ENCODE assay signal across 7 mouse cellular contexts in genomic region chr4:35099210-35099864, GRCm38 (mm10). TPM values are rescaled to one million over a fixed set of nuclear protein-coding genes. Genes with fewer than 3 reads are reported as not detected.
A peak's percentile ranks its signal among the peaks of the same experiment; 100 is the strongest.
DNase-seq lines count a peak whose midpoint lies in the region; ATAC-seq and TF ChIP-seq lines count a peak whose summit lies in the region.

No protein-coding gene starts in this region.

- no peaks in the 10 kb centered on the region for H3K36me3 ChIP-seq in liver, adult 2 months (ENCODE audit: control insufficient read depth, insufficient read depth, low read length)
- no peaks in the 10 kb centered on the region for H3K36me3 ChIP-seq in embryonic facial prominence, embryonic 12.5 days
- H3K36me3 ChIP-seq in limb, embryonic 11.5 days (ENCODE audit: control insufficient read depth, insufficient read depth, low read length), result no peaks in the 10 kb centered on the region

- peak overlapping the region; percentile 62 for H3K27ac ChIP-seq in liver, adult 2 months (replicated peaks; ENCODE audit: insufficient read depth, low read depth, low read length)
- H3K27ac ChIP-seq in embryonic facial prominence, embryonic 12.5 days, result peak overlapping the region; percentile 60; the same call in 1 of the 2 replicates
- no peak overlapping the region for H3K27ac ChIP-seq in limb, embryonic 11.5 days (replicated peaks; ENCODE audit: low read depth, low read length)

- 23% methylated on average over 17 of the region's 17 CpGs for WGBS in liver, adult 2 months
- 15% methylated on average over 17 of the region's 17 CpGs for WGBS in embryonic facial prominence, embryonic 12.5 days
- 24% methylated on average over 17 of the region's 17 CpGs for WGBS in limb, embryonic 11.5 days

- TF ChIP-seq CTCF in liver, adult 2 months (IDR thresholded peaks at IDR 0.05; ENCODE audit: low read depth, low read length), result no peak

- DNase-seq in liver, adult 2 months (ENCODE audit: extremely low read depth, low read depth, low spot score), result no peak
- DNase-seq in liver, result no peak
- DNase-seq in limb, embryonic 11.5 days (ENCODE audit: low spot score), result peak; percentile 47
- peak; percentile 53 for DNase-seq in retina, embryonic 14.5 days (ENCODE audit: low spot score)
- DNase-seq in urinary bladder, adult 2 months (ENCODE audit: low spot score), result no peak
- no peak for DNase-seq in adrenal gland, postnatal 4 days (ENCODE audit: low spot score in 2 of 2)

- TF ChIP-seq POLR2A in liver, adult 2 months (IDR thresholded peaks at IDR 0.05; ENCODE audit: extremely low read depth, insufficient read depth, low read length), result no peak

- no peak for ATAC-seq in embryonic facial prominence, embryonic 12.5 days (ENCODE audit: insufficient number of reproducible peaks, insufficient read depth, low FRiP score, low TSS enrichment)
- ATAC-seq in limb, embryonic 11.5 days (ENCODE audit: insufficient number of reproducible peaks, low FRiP score, low TSS enrichment, low read depth), result peak; percentile 28; the same call in 1 of the 2 replicates

- peaks cover 28% of the 10 kb centered on the region for H3K79me2 ChIP-seq in liver, adult 2 months (ENCODE audit: control insufficient read depth, insufficient read depth, low read length)

- no peak overlapping the region for H3K4me3 ChIP-seq in liver, adult 2 months (ENCODE audit: insufficient read depth, low read depth, low read length)
- H3K4me3 ChIP-seq in embryonic facial prominence, embryonic 12.5 days, result peak overlapping the region; percentile 33
- H3K4me3 ChIP-seq in limb, embryonic 11.5 days (ENCODE audit: low read depth, low read length), result peak overlapping the region; percentile 24

- no peaks in the 10 kb centered on the region for H3K27me3 ChIP-seq in liver, adult 2 months (ENCODE audit: control insufficient read depth, insufficient read depth, low read length)
- no peaks in the 10 kb centered on the region for H3K27me3 ChIP-seq in embryonic facial prominence, embryonic 12.5 days
- no peaks in the 10 kb centered on the region for H3K27me3 ChIP-seq in limb, embryonic 11.5 days (ENCODE audit: control insufficient read depth, insufficient read depth, low read length)

- H3K4me2 ChIP-seq in embryonic facial prominence, embryonic 12.5 days (replicated peaks), result peak overlapping the region; percentile 51
- H3K4me2 ChIP-seq in limb, embryonic 11.5 days (ENCODE audit: low read depth, severe bottlenecking), result peak overlapping the region; percentile 60

- H3K9me3 ChIP-seq in embryonic facial prominence, embryonic 12.5 days, result no peaks in the 10 kb centered on the region
- no peaks in the 10 kb centered on the region for H3K9me3 ChIP-seq in limb, embryonic 11.5 days (ENCODE audit: control insufficient read depth, low read length)

- peak overlapping the region; percentile 7 for H3K9ac ChIP-seq in liver, adult 2 months (ENCODE audit: low read depth, low read length)
- H3K9ac ChIP-seq in embryonic facial prominence, embryonic 12.5 days, result peak overlapping the region; percentile 45; the same call in 1 of the 2 replicates
- peak overlapping the region; percentile 30; the same call in 1 of the 2 replicates for H3K9ac ChIP-seq in limb, embryonic 11.5 days (ENCODE audit: low read length)

- peaks cover 27% of the 10 kb centered on the region for H3K4me1 ChIP-seq in liver, adult 2 months (ENCODE audit: control insufficient read depth, insufficient read depth, low read length)
- H3K4me1 ChIP-seq in embryonic facial prominence, embryonic 12.5 days, result peaks cover 31% of the 10 kb centered on the region
- H3K4me1 ChIP-seq in limb, embryonic 11.5 days (ENCODE audit: control insufficient read depth, insufficient read depth, low read length), result peaks cover 9% of the 10 kb centered on the region

RNA-seq across cellular contexts. Expression of gene Ifnk, which starts 52.5 kb away (rescaled TPM):
- total RNA-seq in liver, adult 2 months (2014; rRNA removed), result not detected in 2 replicates
- not detected in 2 replicates for polyA plus RNA-seq in liver, adult 2 months (2012; rRNA removed)
- 0.42 and 0.59 TPM in 2 replicates for polyA plus RNA-seq in embryonic facial prominence, embryonic 12.5 days (2016; fragmentation: Nextera tagmentation; extraction: Ambion mirVana)
- 0.24 TPM in 1 of 2 replicates, not detected in the other for polyA plus RNA-seq in limb, embryonic 11.5 days (2014; fragmentation: Nextera tagmentation; extraction: Ambion mirVana)
- polyA plus RNA-seq in urinary bladder, adult 2 months (2012; rRNA removed), result not detected in 2 replicates
- total RNA-seq in adrenal gland, postnatal 4 days (2021), result not detected

RNA-seq across cellular contexts. Expression of gene Mob3b, which starts 57.9 kb away (rescaled TPM):
- total RNA-seq in liver, adult 2 months (2014; rRNA removed), result 18.3 and 23.6 TPM in 2 replicates
- polyA plus RNA-seq in liver, adult 2 months (2012; rRNA removed), result 13.4 and 16.5 TPM in 2 replicates
- polyA plus RNA-seq in embryonic facial prominence, embryonic 12.5 days (2016; fragmentation: Nextera tagmentation; extraction: Ambion mirVana), result 16.6 and 16.9 TPM in 2 replicates
- polyA plus RNA-seq in limb, embryonic 11.5 days (2014; fragmentation: Nextera tagmentation; extraction: Ambion mirVana), result 9.7 and 10.4 TPM in 2 replicates
- polyA plus RNA-seq in urinary bladder, adult 2 months (2012; rRNA removed), result 4.1 and 4.2 TPM in 2 replicates
- 10 to 100 TPM; 32.8 to 36.2 TPM for total RNA-seq in adrenal gland, postnatal 4 days (2021)

Comparison
In these comparisons a context has a peak if more than half of its experiments do, and no peak if none do; other contexts are left out.
1. DNase-seq: peak in limb, embryonic 11.5 days (single experiment) and retina, embryonic 14.5 days (single experiment); none in liver, adult 2 months (single experiment), liver (single experiment), urinary bladder, adult 2 months (single experiment) and adrenal gland, postnatal 4 days (0 of 2).
2. Peak in every context shown above with its lines, with median percentiles within 50 percentile points of each other: H3K9ac ChIP-seq.